Mouse (Mus musculus) olfactory bulb, adult 2 months (tissue): Measurements from ENCODE around the gene Jaml.

Experiments
- CTCF ChIP-seq: fragments of 200-500 bp; IDR thresholded peaks from 2 replicates; pipeline ENCODE4 v1.5.1; 2012; ENCODE audit warnings: low read depth, mild to moderate bottlenecking, low read length, moderate library complexity; ENCODE audit not compliant: insufficient read depth
- POLR2A ChIP-seq: fragments of 200-500 bp; IDR thresholded peaks from 2 replicates; pipeline ENCODE4 v1.6.1; 2012; ENCODE audit warnings: mild to moderate bottlenecking, low read depth, low read length, moderate library complexity; ENCODE audit not compliant: insufficient read depth

- TF ChIP-seq CTCF = no peak
- no peak for TF ChIP-seq POLR2A
Measured at GRCm38 (mm10) chr9:45060151-45060550, 18.8 kb upstream of the Jaml start.
